ENCODE assay signal across 10 mouse cellular contexts in the genomic region with DNA sequence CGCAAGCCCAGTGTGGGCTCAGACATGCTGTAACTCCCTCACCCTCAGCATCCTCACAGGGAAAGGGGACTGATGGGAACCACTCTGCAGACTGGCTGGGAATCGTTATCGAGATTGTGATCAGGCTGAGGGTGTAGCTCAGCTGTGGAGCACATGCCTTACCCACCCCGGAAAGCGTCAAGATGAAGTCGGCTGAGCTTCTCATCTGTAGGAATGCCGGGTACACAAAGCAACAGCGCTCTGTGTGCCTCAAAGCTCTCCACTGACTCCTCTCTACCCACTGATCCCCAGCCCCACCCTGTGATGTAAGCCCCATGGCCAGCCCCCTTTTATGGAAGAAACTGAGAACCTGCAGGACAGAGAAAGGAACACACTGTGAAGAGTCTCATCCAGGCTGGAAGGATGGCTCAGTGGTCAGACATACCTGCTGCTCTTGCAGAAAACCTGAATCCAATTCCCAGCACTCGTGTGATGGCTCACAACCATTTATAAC.
DNase-seq lines count a peak whose midpoint lies in the region; ATAC-seq and TF ChIP-seq lines count a peak whose summit lies in the region.
"Had no signal": no experiment of that assay in that cellular context is flagged by ENCODE, and none has a peak within 500 bp of the region (broad histone marks: within the 10 kb centered on the region; RNA-seq: fewer than 3 reads in every experiment).

No protein-coding gene starts in this region.

- H3K36me3 ChIP-seq in forebrain, embryonic 12.5 days (replicated peaks): no peaks in the 10 kb centered on the region
- no peaks in the 10 kb centered on the region for H3K36me3 ChIP-seq in forebrain, postnatal 0 days (ENCODE audit: insufficient read depth)
- H3K36me3 ChIP-seq in liver, adult 2 months (ENCODE audit: control insufficient read depth, insufficient read depth, low read length): no peaks in the 10 kb centered on the region
- no peaks in the 10 kb centered on the region for H3K36me3 ChIP-seq in liver, embryonic 12.5 days
- H3K36me3 ChIP-seq in heart, embryonic 16.5 days (ENCODE audit: control insufficient read depth, insufficient read depth): no peaks in the 10 kb centered on the region
- H3K36me3 ChIP-seq in lung, postnatal 0 days (ENCODE audit: insufficient read depth, low read length): no peaks in the 10 kb centered on the region
- no peaks in the 10 kb centered on the region for H3K36me3 ChIP-seq in hindbrain, embryonic 14.5 days (replicated peaks; ENCODE audit: control insufficient read depth, insufficient read depth)
- H3K36me3 ChIP-seq: forebrain, embryonic 10.5 days had no signal

- peak; percentile 73; the same call in 1 of the 2 replicates for TF ChIP-seq EP300 in lung, postnatal 0 days (IDR thresholded peaks at IDR 0.05)

- peaks cover 33% of the 10 kb centered on the region for H3K4me1 ChIP-seq in forebrain, embryonic 12.5 days
- no peaks in the 10 kb centered on the region for H3K4me1 ChIP-seq in forebrain, postnatal 0 days (ENCODE audit: insufficient read depth)
- H3K4me1 ChIP-seq in liver, adult 2 months (ENCODE audit: control insufficient read depth, insufficient read depth, low read length): peaks cover 73% of the 10 kb centered on the region
- peaks cover 64% of the 10 kb centered on the region for H3K4me1 ChIP-seq in liver, embryonic 12.5 days
- H3K4me1 ChIP-seq in heart, embryonic 16.5 days (ENCODE audit: control insufficient read depth, insufficient read depth, low read length): peaks cover 100% of the 10 kb centered on the region
- H3K4me1 ChIP-seq in lung, postnatal 0 days (ENCODE audit: insufficient read depth, low read depth, low read length): peaks cover 88% of the 10 kb centered on the region
- peaks cover 13% of the 10 kb centered on the region for H3K4me1 ChIP-seq in hindbrain, embryonic 14.5 days (replicated peaks; ENCODE audit: control insufficient read depth, insufficient read depth, low read length)

- 0 out of 2 replicates have a peak overlapping the region, but pooled peaks have one; percentile 12 for H3K9ac ChIP-seq in forebrain, embryonic 12.5 days
- no peak overlapping the region for H3K9ac ChIP-seq in forebrain, postnatal 0 days
- peak overlapping the region; percentile 27 for H3K9ac ChIP-seq in liver, adult 2 months (ENCODE audit: low read depth, low read length)
- no peak overlapping the region for H3K9ac ChIP-seq in liver, embryonic 12.5 days
- H3K9ac ChIP-seq in heart, embryonic 16.5 days (ENCODE audit: low read length): peak overlapping the region; percentile 60
- H3K9ac ChIP-seq in lung, postnatal 0 days (replicated peaks; ENCODE audit: low read depth): no peak overlapping the region
- no peak overlapping the region for H3K9ac ChIP-seq in hindbrain, embryonic 14.5 days

- no peaks in the 10 kb centered on the region for H3K27me3 ChIP-seq in forebrain, embryonic 12.5 days
- no peaks in the 10 kb centered on the region for H3K27me3 ChIP-seq in forebrain, postnatal 0 days (ENCODE audit: insufficient read depth, low read length)
- H3K27me3 ChIP-seq in liver, adult 2 months (ENCODE audit: control insufficient read depth, insufficient read depth, low read length): no peaks in the 10 kb centered on the region
- peaks cover 5% of the 10 kb centered on the region; the same call in 1 of the 2 replicates for H3K27me3 ChIP-seq in liver, embryonic 12.5 days (replicated peaks)
- H3K27me3 ChIP-seq in heart, embryonic 16.5 days (ENCODE audit: control insufficient read depth, insufficient read depth, low read length): no peaks in the 10 kb centered on the region
- H3K27me3 ChIP-seq in lung, postnatal 0 days (replicated peaks; ENCODE audit: insufficient read depth, low read length): no peaks in the 10 kb centered on the region
- H3K27me3 ChIP-seq in hindbrain, embryonic 14.5 days (ENCODE audit: control insufficient read depth, insufficient read depth, low read length): no peaks in the 10 kb centered on the region

- no peak for TF ChIP-seq POLR2A in liver, adult 2 months (IDR thresholded peaks at IDR 0.05; ENCODE audit: extremely low read depth, insufficient read depth, low read length)

- H3K4me3 ChIP-seq in forebrain, embryonic 12.5 days (replicated peaks): no peak overlapping the region
- no peak overlapping the region for H3K4me3 ChIP-seq in forebrain, postnatal 0 days (ENCODE audit: low read depth, low read length)
- no peak overlapping the region for H3K4me3 ChIP-seq in liver, adult 2 months (ENCODE audit: insufficient read depth, low read depth, low read length)
- no peak overlapping the region for H3K4me3 ChIP-seq in liver, embryonic 12.5 days
- no peak overlapping the region for H3K4me3 ChIP-seq in heart, embryonic 16.5 days (ENCODE audit: low read length)
- H3K4me3 ChIP-seq in lung, postnatal 0 days (ENCODE audit: low read depth, low read length): no peak overlapping the region
- H3K4me3 ChIP-seq in hindbrain, embryonic 14.5 days (replicated peaks; ENCODE audit: low read length): no peak overlapping the region
- H3K4me3 ChIP-seq: forebrain, embryonic 10.5 days had no signal

- peaks cover 68% of the 10 kb centered on the region for H3K79me2 ChIP-seq in liver, adult 2 months (ENCODE audit: control insufficient read depth, insufficient read depth, low read length)

- ATAC-seq in forebrain, embryonic 12.5 days (ENCODE audit: low FRiP score): no peak
- ATAC-seq in forebrain, postnatal 0 days: no peak
- ATAC-seq in liver, embryonic 12.5 days: no peak
- no peak for ATAC-seq in heart, embryonic 16.5 days (replicated peaks; ENCODE audit: extremely low read depth, insufficient read depth, low FRiP score)
- ATAC-seq in lung, postnatal 0 days: peak; percentile 28
- ATAC-seq in hindbrain, embryonic 14.5 days (ENCODE audit: low FRiP score): no peak

- no peaks in the 10 kb centered on the region for H3K9me3 ChIP-seq in forebrain, embryonic 12.5 days
- H3K9me3 ChIP-seq in forebrain, postnatal 0 days (ENCODE audit: low read length): no peaks in the 10 kb centered on the region
- H3K9me3 ChIP-seq in liver, embryonic 12.5 days (replicated peaks): no peaks in the 10 kb centered on the region
- no peaks in the 10 kb centered on the region for H3K9me3 ChIP-seq in heart, embryonic 16.5 days (replicated peaks; ENCODE audit: control insufficient read depth, low read length)
- H3K9me3 ChIP-seq in lung, postnatal 0 days (ENCODE audit: low read length): no peaks in the 10 kb centered on the region
- no peaks in the 10 kb centered on the region for H3K9me3 ChIP-seq in hindbrain, embryonic 14.5 days (ENCODE audit: control insufficient read depth, low read length)
- H3K9me3 ChIP-seq: forebrain, embryonic 10.5 days had no signal

- no peak overlapping the region; the same call in 1 of the 2 replicates for H3K27ac ChIP-seq in forebrain, embryonic 12.5 days
- H3K27ac ChIP-seq in forebrain, postnatal 0 days (ENCODE audit: low read depth, low read length): no peak overlapping the region
- peak overlapping the region; percentile 78 for H3K27ac ChIP-seq in liver, adult 2 months (replicated peaks; ENCODE audit: insufficient read depth, low read depth, low read length)
- H3K27ac ChIP-seq in liver, embryonic 12.5 days: no peak overlapping the region
- H3K27ac ChIP-seq in heart, embryonic 16.5 days (ENCODE audit: low read length): peak overlapping the region; percentile 92
- H3K27ac ChIP-seq in lung, postnatal 0 days (ENCODE audit: low read length): peak overlapping the region; percentile 97
- no peak overlapping the region for H3K27ac ChIP-seq in hindbrain, embryonic 14.5 days

- no peak for DNase-seq in forebrain, postnatal 0 days
- DNase-seq in liver, adult 2 months (ENCODE audit: extremely low read depth, low read depth, low spot score): no peak
- peak; percentile 60 for DNase-seq in lung, postnatal 0 days (ENCODE audit: low spot score)
- DNase-seq in thymus, postnatal 36 days: no peak
- no peak for DNase-seq in hindbrain, embryonic 14.5 days (ENCODE audit: low spot score)
- DNase-seq: spleen, adult 18-20 months had no signal

- no peak overlapping the region for H3K4me2 ChIP-seq in forebrain, embryonic 12.5 days
- H3K4me2 ChIP-seq in forebrain, postnatal 0 days (ENCODE audit: low read depth): no peak overlapping the region
- H3K4me2 ChIP-seq in liver, embryonic 12.5 days: no peak overlapping the region
- H3K4me2 ChIP-seq in heart, embryonic 16.5 days (ENCODE audit: low read depth, low read length): peak overlapping the region; percentile 31; the same call in 1 of the 2 replicates
- no peak overlapping the region for H3K4me2 ChIP-seq in lung, postnatal 0 days (replicated peaks; ENCODE audit: low read depth, low read length)
- no peak overlapping the region for H3K4me2 ChIP-seq in hindbrain, embryonic 14.5 days (replicated peaks)

- WGBS in forebrain, embryonic 12.5 days: 84% methylated on average over 9 of the region's 9 CpGs
- WGBS in forebrain, postnatal 0 days: 67% methylated on average over 9 of the region's 9 CpGs
- WGBS in liver, adult 2 months: 77% methylated on average over 9 of the region's 9 CpGs
- WGBS in liver, embryonic 12.5 days (ENCODE audit: insufficient replicate concordance): 53% methylated on average over 9 of the region's 9 CpGs
- 48% methylated on average over 9 of the region's 9 CpGs for WGBS in heart, embryonic 16.5 days
- WGBS in lung, postnatal 0 days: 44% methylated on average over 9 of the region's 9 CpGs
- WGBS in hindbrain, embryonic 14.5 days: 76% methylated on average over 9 of the region's 9 CpGs

- no peak for TF ChIP-seq CTCF in forebrain, postnatal 0 days (IDR thresholded peaks at IDR 0.05; ENCODE audit: low read depth)
- no peak for TF ChIP-seq CTCF in liver, adult 2 months (IDR thresholded peaks at IDR 0.05; ENCODE audit: low read depth, low read length)
- TF ChIP-seq CTCF in lung, postnatal 0 days (IDR thresholded peaks at IDR 0.05): no peak

Comparison
In these comparisons a context has a peak if more than half of its experiments do, and no peak if none do; other contexts are left out.
1. H3K27ac ChIP-seq: peak in liver, adult 2 months (single experiment), heart, embryonic 16.5 days (single experiment) and lung, postnatal 0 days (single experiment); none in forebrain, embryonic 12.5 days (single experiment), forebrain, postnatal 0 days (single experiment), liver, embryonic 12.5 days (single experiment) and hindbrain, embryonic 14.5 days (single experiment).
2. H3K9ac ChIP-seq: peak in forebrain, embryonic 12.5 days (single experiment), liver, adult 2 months (single experiment) and heart, embryonic 16.5 days (single experiment); none in forebrain, postnatal 0 days (single experiment), liver, embryonic 12.5 days (single experiment), lung, postnatal 0 days (single experiment) and hindbrain, embryonic 14.5 days (single experiment).